Mouse (Mus musculus) thymus, adult 2 months (tissue): Measurements from ENCODE around the gene Gm10570.

Experiments
- CTCF ChIP-seq: fragments of 200-500 bp; IDR thresholded peaks from 2 replicates; pipeline ENCODE4 v1.5.1; 2012; ENCODE audit warnings: mild to moderate bottlenecking, control low read depth, low read length, moderate library complexity, borderline replicate concordance; ENCODE audit not compliant: control insufficient read depth, poor library complexity, insufficient read depth; ENCODE audit errors: extremely low read depth
- POLR2A ChIP-seq: fragments of 200-500 bp; IDR thresholded peaks from 2 replicates; pipeline ENCODE4 v1.6.1; 2012; ENCODE audit warnings: mild to moderate bottlenecking, low read length, control low read depth, moderate library complexity; ENCODE audit not compliant: control insufficient read depth, poor library complexity, insufficient read depth; ENCODE audit errors: extremely low read depth

GRCm38 (mm10) chr4:130322567-130322966, 14.1 kb upstream of the Gm10570 start:
- no peak for TF ChIP-seq CTCF
- no peak for TF ChIP-seq POLR2A
